Mouse (Mus musculus) forebrain, embryonic 12.5 days (tissue): ENCODE results near the gene Rab29. TPM values are rescaled to one million over a fixed set of nuclear protein-coding genes. Genes with fewer than 3 reads are reported as not detected.
"Not testable (repeated sequence)": the region's sequence is repeated elsewhere in the genome, so short reads cannot be mapped to it uniquely, and the experiment has no call there.

Experiments
- ATAC-seq: fragments of 200-750 bp; cut with Nextera tagmentation; 2 replicates; pipeline ENCODE4 v1.8.0; 2017; ENCODE audit warnings: moderate TSS enrichment; ENCODE audit not compliant: low FRiP score
- H3K27ac ChIP-seq: fragments of 300-500 bp; sonication (generic); 2 replicates; pipeline ENCODE4 v1.5.1; 2016; ENCODE audit warnings: mild to moderate bottlenecking
- H3K27me3 ChIP-seq: fragments of 300-500 bp; sonication (generic); 2 replicates; pipeline ENCODE4 v1.6.1; 2016; ENCODE audit warnings: mild to moderate bottlenecking
- H3K36me3 ChIP-seq: fragments of 300-500 bp; sonication (generic); replicated peaks from 2 replicates; pipeline ENCODE4 v1.6.1; 2016; ENCODE audit warnings: mild to moderate bottlenecking
- H3K4me1 ChIP-seq: fragments of 300-500 bp; sonication (generic); 2 replicates; pipeline ENCODE4 v1.6.1; 2016
- H3K4me2 ChIP-seq: fragments of 300-500 bp; sonication (generic); 2 replicates; pipeline ENCODE4 v1.6.1; 2016; ENCODE audit warnings: mild to moderate bottlenecking, moderate library complexity
- H3K4me3 ChIP-seq: fragments of 300-500 bp; sonication (generic); replicated peaks from 2 replicates; pipeline ENCODE4 v1.5.1; 2016; ENCODE audit warnings: mild to moderate bottlenecking
- H3K9ac ChIP-seq: fragments of 300-500 bp; sonication (generic); 2 replicates; pipeline ENCODE4 v1.6.1; 2016; ENCODE audit warnings: mild to moderate bottlenecking
- H3K9me3 ChIP-seq: fragments of 300-500 bp; sonication (generic); 2 replicates; pipeline ENCODE4 v1.6.1; 2016
- WGBS: fragments of 180-500 bp; shearing (Covaris S2); methylation state at CpG from one replicate; pipeline ENCODE4 v1.1.7; 2016; 5-methylcytosine and 5-hydroxymethylcytosine counted together
- polyA plus RNA-seq: library from polyadenylated mRNA; unstranded; fragments of >200 nt; fragmentation: Nextera tagmentation; extraction: Ambion mirVana; gene quantifications from 2 replicates; pipeline ENCODE4 v1.2.1, GENCODE M21; 2016

Gene Rab29
- 9.7 and 10.7 TPM in 2 replicates for polyA plus RNA-seq

DNA sequence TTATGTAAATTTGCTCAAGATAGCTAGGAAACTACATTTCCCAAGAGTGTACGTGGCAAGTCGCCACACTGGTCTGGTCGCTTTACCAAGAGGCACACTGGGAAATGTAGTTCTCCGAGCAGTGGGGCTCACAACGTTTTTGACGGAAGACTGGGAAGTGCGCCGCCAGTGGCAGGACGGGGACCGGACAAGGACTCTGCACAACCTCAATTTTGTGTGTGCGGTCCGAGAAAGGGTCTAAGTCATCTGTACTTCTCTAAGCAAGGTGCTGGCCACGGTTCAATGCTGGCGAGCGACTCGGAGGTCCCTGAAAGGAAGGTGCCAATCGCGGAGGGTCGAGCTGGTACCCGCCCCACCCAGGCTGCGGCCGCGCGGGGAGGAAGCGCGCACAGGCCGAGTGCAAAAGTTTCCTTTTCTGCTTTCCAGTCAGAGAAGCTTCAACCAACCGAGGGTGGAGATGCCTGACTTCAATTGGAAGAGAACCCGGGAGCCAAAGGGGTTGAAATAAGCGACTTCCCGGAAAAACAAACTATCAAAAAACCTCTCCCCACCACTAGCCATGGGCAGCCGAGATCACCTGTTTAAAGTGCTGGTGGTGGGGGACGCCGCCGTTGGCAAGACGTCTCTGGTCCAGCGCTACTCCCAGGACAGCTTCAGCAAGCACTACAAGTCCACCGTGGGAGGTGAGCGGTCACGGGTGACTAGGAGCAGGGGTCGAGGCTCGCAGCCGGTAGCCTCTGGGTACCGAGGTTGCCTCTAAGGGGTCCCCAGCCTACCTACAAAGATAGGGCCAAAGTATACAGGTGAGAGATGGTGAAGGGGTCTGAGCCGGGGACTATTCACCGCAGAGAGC lies at the start of gene Rab29:
Gene Rab29, plus strand, starts transcription at position 132 of the 853 bp plus-strand sequence.
- Histone ChIP-seq H3K4me3 (peak within 1 kb of the TSS; percentile 61), H3K27me3 (peaks cover 5% of the 10 kb centered on the region; the same call in 1 of the 2 replicates), H3K36me3 (no peaks in the 10 kb centered on the region), H3K9me3 (no peaks in the 10 kb centered on the region), H3K9ac (peak within 1 kb of the TSS; percentile 50), H3K4me1 (peaks cover 7% of the 10 kb centered on the region; the same call in 1 of the 2 replicates), H3K4me2 (peak within 1 kb of the TSS; percentile 79), H3K27ac (no peak within 1 kb of the TSS)
- peak; percentile 96 for ATAC-seq
- 1% methylated on average over 46 of the region's 46 CpGs for WGBS

GRCm38 (mm10) chr1:131820353-131820752 lies 46.7 kb upstream of the Rab29 start:
- WGBS = 79% methylated on average over 9 of the region's 9 CpGs
- not testable (repeated sequence) for H3K27ac ChIP-seq, ATAC-seq, H3K27me3 ChIP-seq, H3K4me1 ChIP-seq, H3K9ac ChIP-seq, H3K9me3 ChIP-seq, H3K4me3 ChIP-seq, H3K36me3 ChIP-seq, H3K4me2 ChIP-seq

- Histone ChIP-seq H3K27ac (no peak overlapping the region), H3K9me3 (no peaks in the 10 kb centered on the region), H3K4me2 (no peak overlapping the region), H3K9ac (no peak overlapping the region), H3K36me3 (no peaks in the 10 kb centered on the region), H3K4me1 (no peaks in the 10 kb centered on the region), H3K4me3 (no peak overlapping the region), H3K27me3 (no peaks in the 10 kb centered on the region)
- 86% methylated on average over 10 of the region's 10 CpGs for WGBS
- no peak for ATAC-seq
Measured at GRCm38 (mm10) chr1:131820887-131821328, 46.1 kb upstream of the Rab29 start.

GRCm38 (mm10) chr1:131822292-131822691 lies 44.7 kb upstream of the Rab29 start:
- Histone ChIP-seq H3K4me3 (no peak overlapping the region), H3K27me3 (no peaks in the 10 kb centered on the region), H3K4me2 (no peak overlapping the region), H3K9me3 (no peaks in the 10 kb centered on the region), H3K4me1 (peaks cover 5% of the 10 kb centered on the region), H3K36me3 (no peaks in the 10 kb centered on the region), H3K27ac (no peak overlapping the region), H3K9ac (no peak overlapping the region)
- WGBS = 77% methylated on average over 8 of the region's 8 CpGs
- no peak for ATAC-seq

DNA sequence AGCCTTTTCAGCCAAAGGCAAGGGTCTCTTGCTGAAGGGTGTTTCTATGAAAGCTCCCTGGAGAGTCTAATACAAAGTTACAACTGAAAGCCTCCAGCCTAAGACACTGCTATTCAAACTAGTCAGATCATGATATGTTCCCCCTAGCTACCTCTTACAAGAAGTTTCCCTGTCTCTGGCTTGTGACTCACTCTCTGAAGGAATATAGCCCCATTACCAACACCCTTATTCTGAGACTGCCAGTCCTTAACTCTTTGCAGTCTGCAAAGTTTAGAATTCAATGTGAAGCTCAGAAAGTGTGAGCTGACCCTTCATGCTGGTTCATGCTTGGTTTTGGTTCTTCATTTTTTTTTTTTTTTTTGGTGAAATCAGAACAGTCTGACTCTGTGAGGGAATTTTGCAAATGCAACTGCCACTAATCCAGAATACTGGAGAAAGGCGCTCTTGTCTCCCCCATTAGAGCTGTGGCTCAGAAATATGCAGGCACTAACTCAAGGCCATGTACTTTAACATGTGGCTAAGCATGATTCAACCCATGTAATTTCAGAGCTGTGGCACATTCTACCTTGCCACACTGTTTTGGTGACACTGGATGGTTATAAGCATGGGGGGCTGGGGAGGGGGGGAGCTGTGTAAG lies 44.0 kb upstream of the Rab29 start:
- no peak overlapping the region for H3K27ac ChIP-seq
- no peaks in the 10 kb centered on the region for H3K9me3 ChIP-seq
- H3K9ac ChIP-seq = no peak overlapping the region
- no peak overlapping the region for H3K4me2 ChIP-seq
- no peak for ATAC-seq
- H3K4me3 ChIP-seq = no peak overlapping the region
- H3K36me3 ChIP-seq = no peaks in the 10 kb centered on the region
- 86% methylated on average over 1 of the region's 1 CpGs for WGBS
- H3K4me1 ChIP-seq = peaks cover 6% of the 10 kb centered on the region
- no peaks in the 10 kb centered on the region for H3K27me3 ChIP-seq

- H3K4me3 ChIP-seq = no peak overlapping the region
- 65% methylated on average over 5 of the region's 5 CpGs for WGBS
- H3K27me3 ChIP-seq = no peaks in the 10 kb centered on the region
- no peaks in the 10 kb centered on the region for H3K36me3 ChIP-seq
- H3K4me2 ChIP-seq = no peak overlapping the region
- H3K4me1 ChIP-seq = peaks cover 8% of the 10 kb centered on the region
- no peak overlapping the region for H3K9ac ChIP-seq
- H3K9me3 ChIP-seq = no peaks in the 10 kb centered on the region
- no peak for ATAC-seq
- no peak overlapping the region for H3K27ac ChIP-seq
Measured at GRCm38 (mm10) chr1:131823563-131823962, 43.5 kb upstream of the Rab29 start.

DNA sequence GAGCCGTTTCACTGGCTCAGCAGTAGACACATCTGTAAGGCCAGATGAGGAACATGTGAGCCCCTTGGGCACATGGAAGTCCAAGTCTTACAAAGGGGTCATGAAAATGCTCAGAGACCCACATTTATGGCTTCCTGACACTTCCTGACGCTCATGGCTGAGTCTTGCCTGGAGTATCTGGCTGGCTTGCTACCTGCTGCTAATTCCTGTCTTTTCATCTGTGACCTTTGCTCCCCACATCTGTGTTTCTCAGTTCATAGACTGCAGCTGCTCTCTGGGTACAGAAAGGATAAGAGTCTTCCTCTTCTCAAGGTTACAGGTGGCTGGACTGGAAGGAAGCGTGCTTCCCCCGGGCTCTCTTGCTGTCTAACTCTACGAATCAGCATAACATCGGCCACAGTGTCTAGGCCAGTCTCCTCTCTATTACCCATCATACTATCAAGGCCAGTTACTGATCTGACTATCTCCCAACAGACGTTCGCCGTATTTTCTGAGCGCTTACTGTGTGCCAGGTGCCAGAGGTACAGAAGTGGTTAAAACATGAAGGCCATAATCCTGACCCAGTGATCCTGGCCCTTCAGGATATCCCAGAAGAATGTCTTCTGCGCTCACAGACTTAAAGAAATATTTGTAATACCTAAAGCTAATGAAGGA lies 42.4 kb upstream of the Rab29 start:
- H3K27me3 ChIP-seq = no peaks in the 10 kb centered on the region

DNA sequence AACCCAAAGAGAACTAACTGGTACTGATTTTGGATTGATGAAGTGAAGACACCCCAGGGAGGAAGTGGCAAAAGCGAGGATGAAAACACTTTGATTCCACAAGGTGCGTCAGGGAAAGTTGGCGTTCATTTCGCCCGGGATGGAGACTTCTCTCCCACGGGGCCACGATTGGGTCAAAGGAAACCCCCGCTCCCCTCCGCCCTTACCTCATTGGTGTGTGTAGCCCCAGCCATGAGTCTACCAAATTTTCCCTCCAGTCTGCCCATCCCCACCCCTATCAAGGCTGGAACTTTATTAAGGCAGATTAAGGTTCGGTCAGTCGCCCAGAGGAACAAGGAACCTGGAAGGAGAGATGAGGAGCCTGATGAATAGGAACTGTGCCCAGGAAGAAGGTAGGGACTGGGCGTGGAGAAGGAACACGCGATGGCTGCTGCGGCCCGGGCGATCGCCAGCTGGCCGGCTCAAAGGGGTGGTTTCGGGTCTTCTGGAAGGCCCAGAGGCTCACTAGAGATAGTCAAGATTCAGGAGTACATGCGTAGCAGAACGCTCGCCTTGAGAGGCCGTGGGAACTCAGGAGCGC lies 39.7 kb upstream of the Rab29 start, which contains the start of gene Slc41a1:
Gene Slc41a1, plus strand, starts transcription at position 287 of the 580 bp plus-strand sequence.
- 2% methylated on average over 24 of the region's 25 CpGs for WGBS
- ATAC-seq = peak; percentile 49
- no peaks in the 10 kb centered on the region for H3K27me3 ChIP-seq

More for the DNA sequence above, 42.4 kb upstream of the Rab29 start:
- no peaks in the 10 kb centered on the region for H3K36me3 ChIP-seq
- H3K4me2 ChIP-seq = no peak overlapping the region
- H3K4me1 ChIP-seq = peaks cover 18% of the 10 kb centered on the region
- ATAC-seq = no peak
- H3K27ac ChIP-seq = no peak overlapping the region
- H3K9me3 ChIP-seq = no peaks in the 10 kb centered on the region
- H3K4me3 ChIP-seq = no peak overlapping the region
- 92% methylated on average over 11 of the region's 11 CpGs for WGBS
- H3K9ac ChIP-seq = no peak overlapping the region

GRCm38 (mm10) chr1:131827787-131828258 lies 39.2 kb upstream of the Rab29 start:
- peaks cover 17% of the 10 kb centered on the region for H3K36me3 ChIP-seq
- under 1% methylated on average over 35 of the region's 36 CpGs for WGBS
- H3K4me3 ChIP-seq = peak overlapping the region; percentile 71
- H3K27me3 ChIP-seq = no peaks in the 10 kb centered on the region
- no peaks in the 10 kb centered on the region for H3K9me3 ChIP-seq
- peak overlapping the region; percentile 70 for H3K27ac ChIP-seq
- H3K4me2 ChIP-seq = peak overlapping the region; percentile 82
- ATAC-seq = peak; percentile 96
- peaks cover 36% of the 10 kb centered on the region for H3K4me1 ChIP-seq
- H3K9ac ChIP-seq = peak overlapping the region; percentile 82

More for the DNA sequence above, 39.7 kb upstream of the Rab29 start, which contains the start of gene Slc41a1:
- peak within 1 kb of the TSS; percentile 71 for H3K4me3 ChIP-seq
- H3K36me3 ChIP-seq = peaks cover 16% of the 10 kb centered on the region
- peak within 1 kb of the TSS; percentile 70 for H3K27ac ChIP-seq
- peaks cover 32% of the 10 kb centered on the region for H3K4me1 ChIP-seq
- H3K4me2 ChIP-seq = peak within 1 kb of the TSS; percentile 82
- peak within 1 kb of the TSS; percentile 82 for H3K9ac ChIP-seq
- H3K9me3 ChIP-seq = no peaks in the 10 kb centered on the region

DNA sequence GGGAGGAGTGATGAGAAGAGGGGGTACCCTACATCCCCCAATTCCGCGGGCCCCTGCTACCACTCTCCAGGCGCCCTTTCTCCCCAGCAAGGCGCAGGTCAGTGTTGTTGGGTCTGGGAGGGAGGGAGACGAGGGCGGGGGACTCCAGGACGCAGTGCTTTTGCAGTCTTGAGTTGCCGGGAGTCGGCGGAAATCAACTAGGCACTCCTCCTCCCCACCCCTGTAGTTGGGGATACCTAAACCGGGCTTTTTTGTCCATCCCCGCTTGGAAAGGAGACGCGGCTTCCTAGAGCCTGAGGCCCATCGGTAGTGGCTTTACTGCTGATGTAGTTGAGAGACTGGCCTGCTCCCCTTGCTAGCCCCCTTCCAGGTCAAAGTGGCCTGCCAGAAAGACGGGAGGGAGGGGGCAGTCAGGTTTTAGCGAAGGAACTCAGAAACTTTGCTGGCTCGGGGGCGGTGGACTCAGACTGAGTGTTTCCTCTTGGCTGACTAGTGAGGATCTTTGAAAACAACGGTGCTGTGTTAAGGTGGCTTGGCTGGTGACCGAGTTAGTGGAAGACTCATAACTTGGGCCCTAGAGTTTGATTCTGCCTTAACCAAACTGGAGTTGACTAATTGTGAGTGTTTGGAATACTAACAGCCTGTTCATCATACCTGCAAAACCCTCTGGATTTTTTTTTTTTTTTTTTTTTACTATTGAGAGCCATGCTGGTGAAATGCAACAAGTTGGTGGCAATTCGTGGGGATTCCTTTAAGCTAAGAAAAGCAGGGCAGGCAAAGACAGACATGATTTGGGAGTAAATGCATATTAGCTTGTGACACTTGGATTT lies 38.5 kb upstream of the Rab29 start:
- peak; percentile 64 for ATAC-seq
- WGBS = 2% methylated on average over 20 of the region's 22 CpGs
- Histone ChIP-seq H3K4me1 (peaks cover 36% of the 10 kb centered on the region), H3K9me3 (no peaks in the 10 kb centered on the region), H3K27ac (peak overlapping the region; percentile 70; the same call in 1 of the 2 replicates), H3K9ac (peak overlapping the region; percentile 82), H3K36me3 (peaks cover 17% of the 10 kb centered on the region), H3K27me3 (no peaks in the 10 kb centered on the region), H3K4me2 (peak overlapping the region; percentile 82), H3K4me3 (peak overlapping the region; percentile 71)

DNA sequence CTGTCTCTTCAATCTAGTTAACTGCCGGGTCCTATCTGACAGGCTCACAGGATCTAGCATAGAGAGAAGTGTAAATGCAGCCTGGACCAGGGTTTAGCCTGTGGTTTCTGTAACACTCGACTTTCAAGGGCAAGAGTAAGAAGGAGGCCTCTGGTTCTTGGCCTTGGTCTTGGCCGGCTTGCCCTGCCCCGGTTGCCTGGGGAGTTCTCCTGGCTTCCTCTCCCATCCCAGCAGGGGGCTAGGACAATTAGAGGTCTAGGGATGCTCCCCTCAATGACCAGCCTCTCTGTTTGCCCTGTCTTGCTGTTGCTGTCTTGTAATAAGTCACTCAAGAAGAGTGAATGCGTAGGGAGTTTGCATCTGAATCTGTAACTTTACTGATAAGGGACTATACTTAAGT lies 37.7 kb upstream of the Rab29 start:
- Histone ChIP-seq H3K4me3 (peak overlapping the region; percentile 71), H3K4me2 (peak overlapping the region; percentile 82), H3K9ac (peak overlapping the region; percentile 40; the same call in 1 of the 2 replicates), H3K27ac (no peak overlapping the region), H3K36me3 (peaks cover 17% of the 10 kb centered on the region), H3K9me3 (no peaks in the 10 kb centered on the region), H3K4me1 (peaks cover 36% of the 10 kb centered on the region), H3K27me3 (no peaks in the 10 kb centered on the region)
- 64% methylated on average over 5 of the region's 5 CpGs for WGBS
- no peak for ATAC-seq
